Mouse (Mus musculus): ENCODE measurements around the gene Itga6. TPM values are rescaled to one million over a fixed set of nuclear protein-coding genes. Genes with fewer than 3 reads are reported as not detected.
A peak's percentile ranks its signal among the peaks of the same experiment; 100 is the strongest.

Gene Itga6
- 47.6 and 48.1 TPM in 2 replicates for polyA plus RNA-seq (2015; fragmentation: Nextera tagmentation; extraction: Ambion mirVana)

DNA sequence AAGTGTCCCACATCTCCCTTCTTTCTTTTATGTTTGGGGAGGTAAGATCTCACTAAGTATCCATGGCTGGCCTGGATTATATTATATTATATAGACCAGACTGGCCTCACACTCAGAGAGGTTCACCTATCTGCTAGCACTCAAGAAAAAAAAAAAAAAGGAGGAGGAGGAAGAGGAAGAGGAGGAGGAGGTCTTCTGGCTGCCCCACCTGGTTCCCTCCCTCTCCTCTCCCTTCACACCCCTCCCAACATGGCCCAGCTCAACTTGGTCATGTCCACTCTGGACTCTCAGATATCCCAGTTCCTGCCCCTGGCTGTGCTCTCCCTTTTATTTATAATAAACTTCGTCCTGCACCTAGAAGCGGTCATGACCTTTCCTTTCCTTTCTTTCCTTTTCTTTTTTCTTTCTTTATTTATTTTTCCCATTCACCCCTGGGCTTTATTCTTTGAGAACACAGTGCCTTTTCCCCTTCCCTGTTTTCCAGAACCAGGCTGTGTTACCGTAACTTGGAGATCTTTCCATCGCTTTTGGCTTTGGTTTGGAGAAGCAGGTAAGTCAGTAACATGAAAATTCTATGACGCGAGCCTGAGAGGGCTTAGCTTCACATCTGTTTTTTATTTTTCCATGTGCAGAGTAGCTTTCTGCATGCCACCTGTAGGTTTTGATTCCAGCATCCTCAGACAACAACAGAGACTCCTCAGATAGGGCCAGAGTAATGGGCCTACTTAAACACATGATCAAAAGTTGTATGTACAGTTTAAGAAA lies at the start of gene Itga6:
TSS of gene Itga6 (plus strand) at position 7 of the 765 bp plus-strand sequence.
- no peaks in the 10 kb centered on the region for H3K9me3 ChIP-seq
- H3K36me3 ChIP-seq = no peaks in the 10 kb centered on the region
- no peak within 1 kb of the TSS for H3K4me2 ChIP-seq (replicated peaks)
- H3K27me3 ChIP-seq (replicated peaks) = no peaks in the 10 kb centered on the region
- peak within 1 kb of the TSS; percentile 22; the same call in 1 of the 2 replicates for H3K27ac ChIP-seq
- WGBS = 73% methylated on average over 6 of the region's 6 CpGs
- peaks cover 10% of the 10 kb centered on the region; the same call in 1 of the 2 replicates for H3K4me1 ChIP-seq (replicated peaks)
- no peak within 1 kb of the TSS for H3K4me3 ChIP-seq (replicated peaks)
- ATAC-seq = no peak
- H3K9ac ChIP-seq = no peak within 1 kb of the TSS

DNA sequence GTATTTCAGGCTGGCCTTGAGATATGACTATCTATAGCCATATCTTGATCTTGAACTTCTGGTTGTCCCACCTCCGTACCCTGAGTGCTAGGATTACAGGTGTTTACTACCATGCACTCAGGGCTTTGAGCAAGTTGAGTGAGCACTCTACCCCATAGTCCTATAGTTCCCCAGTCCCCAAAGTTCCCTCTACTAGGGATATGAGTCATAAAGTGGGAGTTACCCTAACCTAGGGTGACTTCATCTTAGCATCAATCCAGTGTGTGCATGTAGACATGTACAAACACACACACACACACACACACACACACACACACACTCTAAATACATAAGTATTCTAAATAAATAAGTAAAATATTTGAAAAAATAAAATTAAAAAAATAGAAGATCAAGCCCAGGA lies 48.6 kb upstream of the Itga6 start:
- Histone ChIP-seq H3K4me2 (replicated peaks) (no peak overlapping the region), H3K4me3 (replicated peaks) (no peak overlapping the region), H3K4me1 (replicated peaks) (peaks cover 3% of the 10 kb centered on the region), H3K27ac (no peak overlapping the region), H3K36me3 (no peaks in the 10 kb centered on the region), H3K27me3 (replicated peaks) (no peaks in the 10 kb centered on the region), H3K9ac (no peak overlapping the region), H3K9me3 (no peaks in the 10 kb centered on the region)
- no peak for ATAC-seq
- WGBS = 79% methylated on average over 1 of the region's 1 CpGs

DNA sequence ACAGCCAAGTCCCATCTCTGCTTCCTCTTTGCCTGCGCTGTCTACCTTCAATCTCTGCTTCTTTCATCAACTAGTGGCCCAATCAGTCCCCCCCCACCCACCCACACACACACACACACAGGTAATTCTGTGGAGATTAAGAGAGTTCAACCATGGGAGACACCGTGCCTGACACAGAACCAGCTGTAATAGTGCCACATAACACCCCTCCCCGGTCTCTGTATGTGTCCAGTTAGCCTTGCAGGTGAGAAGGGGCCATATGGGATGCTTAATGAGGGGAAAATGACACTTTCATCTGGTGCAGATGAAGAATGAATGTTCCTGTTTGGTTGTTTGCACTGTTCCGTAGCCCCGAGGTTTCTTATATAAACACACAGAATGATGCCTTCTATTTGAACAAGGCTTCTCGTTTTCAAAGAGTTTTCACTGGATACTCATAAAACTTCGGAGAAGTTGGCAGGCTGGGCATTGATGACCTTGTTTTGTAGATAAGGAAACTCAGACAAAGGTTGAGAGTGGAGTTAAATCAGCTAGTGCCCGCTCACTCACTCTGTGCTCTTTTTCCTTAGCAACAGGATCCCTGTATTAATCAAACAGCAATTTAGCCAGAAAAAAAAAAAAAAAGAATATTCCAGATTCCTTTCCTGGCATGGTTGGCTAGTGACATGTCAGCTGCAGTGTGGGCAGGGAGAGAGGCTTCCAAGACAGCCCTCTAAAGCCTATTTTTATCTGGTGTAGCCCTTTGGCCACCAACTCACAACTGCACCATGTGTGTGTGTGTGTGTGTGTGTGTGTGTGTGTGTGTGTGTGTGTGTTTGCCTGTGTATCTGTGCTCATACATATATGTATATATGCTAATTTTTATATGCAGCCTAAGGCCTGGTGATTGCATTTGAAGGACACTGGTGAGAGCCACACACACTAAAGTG lies 47.7 kb upstream of the Itga6 start:
- peak; percentile 82 for ATAC-seq
- H3K27ac ChIP-seq = no peak overlapping the region
- peaks cover 3% of the 10 kb centered on the region for H3K4me1 ChIP-seq (replicated peaks)
- WGBS = 27% methylated on average over 8 of the region's 8 CpGs
- H3K4me2 ChIP-seq (replicated peaks) = no peak overlapping the region
- H3K9me3 ChIP-seq = no peaks in the 10 kb centered on the region
- H3K27me3 ChIP-seq (replicated peaks) = no peaks in the 10 kb centered on the region
- H3K36me3 ChIP-seq = no peaks in the 10 kb centered on the region
- H3K9ac ChIP-seq = no peak overlapping the region
- no peak overlapping the region for H3K4me3 ChIP-seq (replicated peaks)

DNA sequence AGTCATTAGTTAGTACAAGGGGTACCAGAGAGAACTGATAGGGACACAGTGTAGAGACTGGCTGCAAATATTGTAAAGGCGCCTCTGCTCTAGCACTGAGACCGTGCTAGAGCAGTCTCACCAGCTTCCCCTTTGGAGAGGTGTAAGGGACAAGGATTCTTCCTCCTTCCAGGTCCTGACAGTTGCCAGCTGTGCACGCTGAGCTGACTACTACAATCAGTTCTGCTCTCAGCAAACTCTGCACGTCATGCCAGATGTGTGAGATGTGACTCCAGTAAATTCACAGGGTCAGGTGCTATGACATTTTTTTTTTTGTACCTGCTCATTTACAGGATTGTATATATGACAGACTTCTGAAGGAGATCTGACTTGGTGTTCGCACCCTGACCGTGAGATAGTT lies 47.0 kb upstream of the Itga6 start:
- Histone ChIP-seq H3K4me3 (replicated peaks) (no peak overlapping the region), H3K27ac (no peak overlapping the region), H3K4me1 (replicated peaks) (peaks cover 3% of the 10 kb centered on the region), H3K9ac (no peak overlapping the region), H3K9me3 (no peaks in the 10 kb centered on the region), H3K4me2 (replicated peaks) (no peak overlapping the region), H3K27me3 (replicated peaks) (no peaks in the 10 kb centered on the region), H3K36me3 (no peaks in the 10 kb centered on the region)
- ATAC-seq = 0 out of 2 replicates have a peak, but pooled peaks have one; percentile 31
- WGBS = 70% methylated on average over 6 of the region's 6 CpGs

DNA sequence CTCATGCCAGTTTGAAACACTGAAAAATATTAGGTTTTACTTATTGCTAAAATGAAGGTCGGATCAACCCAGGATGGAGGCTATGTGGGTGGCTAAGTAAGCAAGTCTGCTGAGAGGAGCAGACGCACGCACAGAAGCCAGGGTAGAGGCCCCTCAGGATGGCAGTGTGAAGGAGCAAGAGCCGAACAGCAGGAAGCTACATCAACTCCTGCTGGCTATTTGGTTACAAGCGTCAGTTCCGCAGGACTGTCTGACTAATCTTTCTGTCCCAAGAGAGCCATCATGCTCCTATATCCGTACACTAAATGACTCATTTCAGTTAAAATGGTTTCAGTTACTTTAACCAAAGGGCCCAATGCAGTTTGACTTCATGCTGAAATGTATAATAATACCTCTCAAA lies 46.5 kb upstream of the Itga6 start:
- ATAC-seq = no peak
- Histone ChIP-seq H3K9ac (no peak overlapping the region), H3K4me3 (replicated peaks) (no peak overlapping the region), H3K4me1 (replicated peaks) (peaks cover 3% of the 10 kb centered on the region), H3K27ac (no peak overlapping the region), H3K4me2 (replicated peaks) (no peak overlapping the region), H3K27me3 (replicated peaks) (no peaks in the 10 kb centered on the region), H3K9me3 (no peaks in the 10 kb centered on the region), H3K36me3 (no peaks in the 10 kb centered on the region)
- WGBS = 55% methylated on average over 7 of the region's 7 CpGs

DNA sequence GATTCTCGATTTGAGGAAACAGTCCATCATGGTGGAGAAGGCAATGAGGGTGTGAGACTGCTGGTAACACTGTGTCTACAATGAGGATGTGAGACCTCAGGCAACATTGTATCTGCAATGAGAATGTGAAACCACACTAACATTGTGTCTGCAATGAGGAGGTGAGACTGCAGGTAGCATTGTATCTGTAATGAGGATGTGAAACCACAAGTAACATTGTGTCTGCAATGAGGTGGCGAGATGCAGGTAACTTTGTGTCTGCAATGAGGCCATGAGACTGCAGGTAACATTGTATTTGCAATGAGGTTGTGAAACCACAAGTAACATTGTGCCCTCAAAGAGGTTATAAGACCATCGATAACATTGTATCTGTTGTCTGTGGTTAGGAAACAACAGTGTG lies 44.1 kb upstream of the Itga6 start:
- no peak overlapping the region for H3K4me2 ChIP-seq (replicated peaks)
- H3K9me3 ChIP-seq = no peaks in the 10 kb centered on the region
- WGBS = 87% methylated on average over 3 of the region's 3 CpGs
- H3K9ac ChIP-seq = no peak overlapping the region
- no peaks in the 10 kb centered on the region for H3K27me3 ChIP-seq (replicated peaks)
- no peak for ATAC-seq
- no peaks in the 10 kb centered on the region for H3K36me3 ChIP-seq
- no peak overlapping the region for H3K27ac ChIP-seq
- no peak overlapping the region for H3K4me3 ChIP-seq (replicated peaks)
- H3K4me1 ChIP-seq (replicated peaks) = peaks cover 3% of the 10 kb centered on the region

DNA sequence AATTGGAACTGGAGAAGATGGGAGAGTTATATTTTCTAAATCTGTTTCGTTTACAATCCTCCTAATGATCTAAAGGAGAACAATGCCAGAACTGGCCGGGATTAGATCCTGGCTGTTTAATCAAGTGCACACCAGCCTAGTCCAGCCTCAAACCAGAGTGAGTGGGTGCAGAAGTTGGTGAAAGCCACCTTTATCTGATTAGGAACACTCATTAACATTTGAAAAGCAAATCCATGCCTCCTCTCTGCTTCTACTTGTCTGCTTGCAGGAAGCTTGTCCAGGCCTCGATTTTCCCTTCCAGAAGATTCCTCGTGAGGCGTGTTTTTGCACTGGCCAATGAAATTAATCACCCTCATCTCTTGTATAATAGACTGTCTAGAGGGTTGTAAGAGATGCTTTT lies 41.1 kb upstream of the Itga6 start:
- Histone ChIP-seq H3K4me1 (replicated peaks) (no peaks in the 10 kb centered on the region), H3K27ac (no peak overlapping the region), H3K4me3 (replicated peaks) (no peak overlapping the region), H3K9ac (no peak overlapping the region), H3K36me3 (no peaks in the 10 kb centered on the region), H3K27me3 (replicated peaks) (no peaks in the 10 kb centered on the region), H3K4me2 (replicated peaks) (no peak overlapping the region), H3K9me3 (no peaks in the 10 kb centered on the region)
- no peak for ATAC-seq
- WGBS = 71% methylated on average over 5 of the region's 5 CpGs

DNA sequence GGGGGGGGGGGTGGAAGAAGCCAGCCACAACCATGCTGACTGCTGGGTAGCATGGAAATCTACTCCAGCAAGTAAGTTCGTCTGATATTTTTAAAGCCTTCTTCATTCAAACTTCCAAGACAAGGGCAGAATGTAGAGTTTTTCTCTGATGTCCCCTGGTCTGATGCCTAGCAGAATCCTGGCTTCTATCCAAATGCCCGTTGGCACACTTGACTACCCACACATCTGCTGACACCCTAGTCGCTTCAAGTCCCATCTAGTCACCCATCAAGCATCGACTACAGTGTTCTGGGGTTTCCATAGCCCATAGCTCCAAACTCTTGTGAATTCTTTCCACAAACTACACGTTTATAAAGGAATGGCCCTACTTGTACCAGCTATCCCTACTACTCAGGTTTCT lies 36.5 kb upstream of the Itga6 start:
- Histone ChIP-seq H3K36me3 (no peaks in the 10 kb centered on the region), H3K9ac (no peak overlapping the region), H3K27me3 (replicated peaks) (no peaks in the 10 kb centered on the region), H3K27ac (no peak overlapping the region), H3K4me3 (replicated peaks) (no peak overlapping the region), H3K9me3 (no peaks in the 10 kb centered on the region), H3K4me2 (replicated peaks) (no peak overlapping the region), H3K4me1 (replicated peaks) (no peaks in the 10 kb centered on the region)
- no peak for ATAC-seq
- 80% methylated on average over 5 of the region's 5 CpGs for WGBS

DNA sequence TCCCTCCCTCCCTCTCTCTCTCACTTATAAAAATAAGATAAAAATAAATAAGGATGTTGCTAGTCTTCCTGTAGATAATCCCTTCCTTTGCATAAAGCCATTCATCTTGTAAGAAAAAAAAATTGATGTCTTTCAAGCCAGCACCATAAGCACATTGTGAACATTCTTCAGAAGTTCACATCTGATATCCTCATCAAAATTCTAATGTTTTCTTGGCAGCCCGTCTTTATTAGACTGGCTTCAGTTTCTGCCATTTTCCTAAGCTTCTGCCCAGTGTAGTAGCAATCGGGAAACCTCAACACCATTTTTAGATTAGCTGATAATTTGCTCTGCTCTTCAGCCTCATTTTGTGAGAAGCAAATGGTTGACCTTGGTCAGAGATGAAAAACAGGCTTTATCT lies 33.8 kb upstream of the Itga6 start:
- Histone ChIP-seq H3K36me3 (no peaks in the 10 kb centered on the region), H3K9me3 (no peaks in the 10 kb centered on the region), H3K4me1 (replicated peaks) (no peaks in the 10 kb centered on the region), H3K4me2 (replicated peaks) (no peak overlapping the region), H3K4me3 (replicated peaks) (no peak overlapping the region), H3K27me3 (replicated peaks) (no peaks in the 10 kb centered on the region), H3K27ac (no peak overlapping the region), H3K9ac (no peak overlapping the region)
- no peak for ATAC-seq
- WGBS = 76% methylated on average over 2 of the region's 2 CpGs

DNA sequence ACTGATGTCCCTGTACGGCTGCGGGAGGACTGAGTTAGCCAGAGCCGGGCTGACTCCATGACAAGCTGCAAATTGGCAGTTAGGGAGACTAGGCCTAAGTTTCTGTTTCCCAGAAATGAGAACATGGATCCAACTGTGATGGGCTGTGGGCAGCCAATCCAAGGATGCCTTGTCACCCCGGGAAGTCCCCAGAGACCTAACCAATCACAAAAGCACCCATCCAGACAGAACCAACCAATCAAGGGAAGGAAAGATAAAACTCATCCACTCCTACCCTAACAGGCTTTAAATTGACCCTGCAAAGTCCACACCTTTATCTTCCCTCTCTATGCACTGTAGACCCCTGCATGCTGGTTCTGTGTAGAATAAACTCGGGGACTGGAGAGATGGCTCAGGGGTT lies 31.0 kb upstream of the Itga6 start:
- ATAC-seq = no peak
- Histone ChIP-seq H3K4me2 (replicated peaks) (no peak overlapping the region), H3K9ac (no peak overlapping the region), H3K4me1 (replicated peaks) (0 out of 2 replicates have a peak, but pooled peaks cover 4% of the 10 kb centered on the region), H3K9me3 (no peaks in the 10 kb centered on the region), H3K27me3 (replicated peaks) (no peaks in the 10 kb centered on the region), H3K36me3 (no peaks in the 10 kb centered on the region), H3K4me3 (replicated peaks) (no peak overlapping the region), H3K27ac (no peak overlapping the region)
- 95% methylated on average over 5 of the region's 5 CpGs for WGBS

DNA sequence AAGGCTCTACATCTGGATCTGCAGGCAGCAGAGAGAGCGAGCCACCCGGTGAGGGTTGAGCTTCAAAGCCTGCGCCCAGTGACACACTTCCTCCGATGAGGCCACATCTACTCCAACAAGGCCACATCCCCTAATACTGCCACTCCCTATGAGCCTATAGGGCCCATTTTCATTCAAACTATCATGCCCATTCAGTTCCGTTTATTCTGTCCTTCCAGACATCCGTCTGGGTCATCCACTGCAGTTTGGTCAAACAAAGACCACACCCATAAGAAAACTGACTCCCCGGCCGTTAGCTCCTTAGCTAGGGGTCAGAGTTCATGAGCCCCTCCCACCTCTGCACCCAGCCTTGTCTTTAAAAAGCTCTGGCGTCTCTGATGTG lies 26.4 kb upstream of the Itga6 start:
- H3K4me1 ChIP-seq (replicated peaks) = 0 out of 2 replicates have a peak, but pooled peaks cover 9% of the 10 kb centered on the region
- peak; percentile 43; the same call in 1 of the 2 replicates for ATAC-seq
- H3K27me3 ChIP-seq (replicated peaks) = no peaks in the 10 kb centered on the region
- H3K4me3 ChIP-seq (replicated peaks) = no peak overlapping the region
- H3K9ac ChIP-seq = no peak overlapping the region
- H3K9me3 ChIP-seq = no peaks in the 10 kb centered on the region
- 41% methylated on average over 9 of the region's 9 CpGs for WGBS
- no peak overlapping the region for H3K4me2 ChIP-seq (replicated peaks)
- H3K36me3 ChIP-seq = no peaks in the 10 kb centered on the region
- no peak overlapping the region for H3K27ac ChIP-seq

DNA sequence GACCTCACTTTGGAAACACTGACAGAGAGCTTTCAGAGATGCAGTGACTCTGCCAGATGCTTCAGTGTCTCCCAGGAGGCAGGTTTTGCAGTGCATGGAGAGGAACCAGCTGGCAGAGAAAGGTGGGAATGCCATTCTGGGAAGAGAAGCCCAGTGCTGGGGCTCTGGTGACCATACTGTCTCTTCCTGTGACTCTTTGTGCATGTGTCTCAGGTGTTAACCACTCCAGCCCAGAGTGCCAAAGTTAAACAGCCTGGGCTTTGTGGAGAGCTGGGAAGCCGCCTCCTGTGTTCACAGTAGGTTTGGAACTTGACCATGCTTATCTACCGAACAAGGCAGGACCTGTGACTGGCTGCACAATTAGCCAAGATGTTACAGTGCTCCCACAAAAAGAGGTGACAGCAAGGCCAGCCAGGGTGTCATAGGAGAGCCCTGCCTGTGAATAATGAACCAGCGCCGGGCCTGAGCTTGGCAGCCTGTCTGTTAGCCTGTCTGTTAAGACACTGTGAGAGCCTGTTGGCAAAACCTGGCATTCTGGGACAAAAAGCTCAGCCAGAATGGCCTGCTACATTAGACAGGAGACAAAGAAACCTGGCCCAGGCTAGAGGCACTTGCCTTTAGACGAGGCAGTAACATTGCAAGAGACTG lies 25.9 kb upstream of the Itga6 start:
- Histone ChIP-seq H3K4me2 (replicated peaks) (no peak overlapping the region), H3K27ac (no peak overlapping the region), H3K36me3 (no peaks in the 10 kb centered on the region), H3K27me3 (replicated peaks) (no peaks in the 10 kb centered on the region), H3K4me1 (replicated peaks) (0 out of 2 replicates have a peak, but pooled peaks cover 9% of the 10 kb centered on the region), H3K9ac (no peak overlapping the region), H3K9me3 (no peaks in the 10 kb centered on the region), H3K4me3 (replicated peaks) (no peak overlapping the region)
- 62% methylated on average over 5 of the region's 5 CpGs for WGBS
- peak; percentile 77 for ATAC-seq

Measured in intestine, embryonic 15.5 days (tissue).